Mouse (Mus musculus) spleen, adult 18-20 months (tissue): Measurements from ENCODE around the gene Osbpl10.

Experiments
- DNase-seq, 2 experiments: peaks; one replicate each; pipeline ENCODE4 v3.0.0; 2022; ENCODE audit warnings: mixed read lengths in 2 of 2

Gene Osbpl10

DNA sequence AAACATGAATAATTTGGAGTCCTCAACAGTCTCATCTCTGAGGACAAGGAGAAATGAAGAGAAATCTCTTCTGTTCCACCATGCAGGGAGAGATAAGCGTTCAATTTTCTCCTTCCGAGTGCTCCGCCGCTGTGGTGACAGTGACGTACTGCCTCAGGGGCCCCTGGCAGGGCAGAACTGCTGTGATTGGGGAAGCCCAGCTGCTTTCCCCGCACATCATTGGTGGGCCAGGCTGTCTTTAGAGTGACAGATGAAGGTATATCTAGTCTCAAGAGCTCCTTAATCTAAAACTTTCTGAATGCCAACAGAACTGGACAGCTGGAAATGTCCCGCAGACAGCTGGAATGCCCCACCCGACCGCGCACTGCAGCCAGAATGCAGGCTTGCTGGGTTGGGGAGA lies 118.1 kb downstream of the Osbpl10 start:
- DNase-seq: no peak

GRCm38 (mm10) chr9:115097340-115097739 lies 119.0 kb downstream of the Osbpl10 start:
- no peak for DNase-seq

DNA sequence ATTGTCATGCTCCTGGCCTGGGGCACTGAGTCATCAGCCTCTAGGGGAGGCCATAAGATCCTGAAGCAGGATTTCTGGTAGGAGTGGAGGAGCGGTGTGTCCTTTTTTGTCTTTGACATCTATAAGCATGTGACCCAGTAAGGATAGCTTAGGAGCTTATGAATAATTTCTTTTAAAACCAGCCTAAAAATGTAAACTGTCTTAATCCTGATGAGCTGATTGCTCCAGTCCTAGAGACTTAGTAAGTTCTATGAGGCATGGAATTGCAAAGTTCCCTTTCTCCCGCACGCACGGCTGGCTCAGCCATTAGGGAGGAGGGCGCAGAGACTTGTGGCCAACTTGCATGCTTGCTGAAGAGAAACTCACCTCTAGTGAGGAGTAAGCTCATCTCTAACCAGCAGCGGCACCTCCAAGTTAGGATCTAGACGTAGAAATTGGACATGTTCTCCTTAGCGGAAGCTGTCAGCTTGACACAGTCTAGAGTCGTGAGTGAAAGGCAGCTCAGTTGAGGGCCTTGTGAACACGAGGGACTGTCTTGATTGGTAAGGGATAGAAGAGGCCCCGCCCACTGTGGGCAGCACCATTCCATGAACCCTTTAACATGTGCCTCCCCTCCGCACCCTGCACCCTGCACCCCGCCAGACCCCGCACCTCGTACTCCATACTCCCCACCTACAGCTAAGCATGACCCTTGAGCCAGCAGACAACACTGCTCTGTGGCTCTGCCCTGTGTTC lies 122.0 kb downstream of the Osbpl10 start:
- DNase-seq: no peak

DNA sequence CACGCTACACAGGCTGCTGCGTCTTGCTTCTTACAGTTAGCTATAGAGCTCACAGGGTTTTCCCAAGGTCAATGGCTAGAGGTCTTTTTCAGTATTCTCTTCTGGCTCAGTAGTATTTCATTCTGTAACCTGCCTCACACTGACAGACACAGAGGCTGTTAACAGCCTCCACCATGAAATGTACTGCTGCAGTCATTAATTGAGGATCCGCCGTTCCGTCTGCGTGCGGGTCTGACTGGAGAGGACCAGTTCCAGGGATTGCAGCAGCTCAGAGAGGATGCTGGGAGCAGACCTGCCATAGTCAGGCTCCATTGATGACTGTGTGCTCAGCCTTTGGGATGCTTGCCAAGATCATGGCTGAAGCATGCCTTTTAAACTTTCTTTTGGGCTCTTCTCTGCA lies 129.1 kb downstream of the Osbpl10 start:
- no peak for DNase-seq

GRCm38 (mm10) chr9:115110655-115111054 lies 132.3 kb downstream of the Osbpl10 start:
- DNase-seq: no peak

GRCm38 (mm10) chr9:115117314-115117713 lies 138.9 kb downstream of the Osbpl10 start:
- DNase-seq: no peak

DNA sequence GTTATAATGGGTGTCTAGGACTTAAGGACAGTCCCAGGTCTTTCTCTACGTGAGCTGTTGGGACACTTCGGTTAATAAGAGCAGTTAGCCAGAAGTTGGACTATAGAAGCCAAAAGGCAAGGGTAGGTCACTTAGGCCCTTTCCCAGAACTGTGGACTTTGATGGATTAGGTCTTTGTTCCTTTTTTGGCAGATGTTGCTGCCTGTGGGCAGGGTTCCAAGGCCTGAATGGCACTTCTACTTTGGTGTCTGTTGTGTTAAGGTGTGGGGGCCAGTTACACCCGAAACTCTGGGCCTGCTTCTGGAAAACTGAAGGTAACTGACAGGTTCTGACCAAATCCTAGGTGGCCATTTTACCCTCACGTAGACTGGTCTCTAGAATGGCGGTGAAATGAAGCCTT lies 141.9 kb downstream of the Osbpl10 start:
- DNase-seq: no peak

GRCm38 (mm10) chr9:115120678-115121224 lies 142.4 kb downstream of the Osbpl10 start:
- DNase-seq: no peak

DNA sequence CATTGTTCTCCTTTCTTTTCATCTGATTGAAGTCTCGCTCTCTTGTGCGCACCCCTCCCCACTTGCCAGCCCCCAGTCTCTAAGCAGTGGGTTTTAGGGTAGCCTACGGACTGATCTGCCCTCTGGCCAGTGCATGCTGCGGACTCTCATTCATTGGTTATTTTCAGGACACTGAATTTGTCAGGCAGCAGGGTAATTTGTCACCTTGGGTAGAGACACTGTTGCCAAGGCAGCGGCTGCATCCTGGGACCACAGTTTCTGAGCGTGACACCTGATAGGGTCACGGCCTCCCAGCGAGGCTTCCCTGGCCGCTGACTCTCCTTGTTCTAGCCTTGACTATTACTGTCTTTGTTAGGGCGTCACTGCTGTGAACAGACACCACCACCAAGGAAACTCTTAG lies 149.0 kb downstream of the Osbpl10 start:
- DNase-seq: no peak

DNA sequence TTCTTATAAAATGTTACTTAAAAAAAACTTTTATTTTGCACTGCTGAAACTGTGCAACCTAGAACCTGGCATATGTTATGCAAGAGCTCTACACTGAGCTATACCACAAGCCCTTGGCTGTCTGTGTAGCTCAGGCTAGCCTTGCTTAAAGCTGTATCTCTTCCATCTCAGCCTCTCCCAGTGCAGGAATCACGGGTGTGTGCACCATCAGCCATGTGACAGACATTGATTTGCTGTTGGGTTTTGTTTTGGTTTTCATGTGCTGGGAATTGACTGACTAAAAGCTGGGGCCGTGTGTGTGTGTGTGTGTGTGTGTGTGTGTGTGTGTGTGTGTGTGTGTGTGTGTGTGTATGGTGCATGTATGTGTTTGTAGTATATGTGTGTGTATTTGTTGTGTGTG lies 155.6 kb downstream of the Osbpl10 start:
- DNase-seq: no peak

- DNase-seq: peak; percentile 18 to 21
Observed at GRCm38 (mm10) chr9:115134736-115135135, 156.4 kb downstream of the Osbpl10 start.

DNA sequence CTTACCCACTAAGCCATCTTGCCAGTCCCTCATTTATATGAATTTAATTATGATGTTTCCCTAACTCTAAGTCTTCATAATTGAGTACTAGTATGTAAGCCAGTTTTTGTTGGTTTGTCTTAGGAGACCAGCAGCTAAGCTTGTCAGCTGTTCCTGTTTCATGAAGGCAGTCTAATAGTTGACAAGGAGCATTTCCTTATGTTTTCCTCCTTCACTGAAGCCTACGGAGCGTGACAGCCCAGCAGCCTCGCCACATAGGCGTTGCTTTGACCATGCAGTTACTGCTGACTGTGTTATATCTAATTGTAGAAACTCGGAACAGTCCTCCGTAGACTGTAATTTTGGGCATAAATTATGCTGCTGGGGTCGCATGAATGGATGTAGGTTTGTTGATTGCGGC lies 157.0 kb downstream of the Osbpl10 start:
- no peak for DNase-seq

DNA sequence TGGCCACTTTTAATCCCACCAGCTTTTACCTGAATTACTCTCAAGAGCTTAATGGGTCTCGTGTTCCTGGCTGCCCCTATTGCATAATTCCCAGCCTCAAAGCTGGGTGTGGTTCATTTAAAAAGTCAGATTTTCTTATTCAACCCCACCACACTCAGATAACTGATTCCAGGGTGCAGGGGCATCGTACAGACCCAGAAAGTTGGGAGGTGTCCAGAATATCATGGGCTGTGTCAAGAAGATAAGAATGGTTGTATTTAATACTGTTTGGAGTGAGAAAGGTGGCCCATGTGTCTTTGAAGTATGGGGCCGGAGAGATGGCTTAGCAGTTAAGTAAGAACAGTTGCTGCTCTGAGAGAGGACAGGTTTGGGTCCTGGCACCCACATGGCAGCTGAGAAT lies 159.5 kb downstream of the Osbpl10 start:
- DNase-seq: no peak

GRCm38 (mm10) chr9:115139597-115140332 lies 161.4 kb downstream of the Osbpl10 start:
- no peak for DNase-seq

- DNase-seq: no peak
Observed at GRCm38 (mm10) chr9:115147141-115147540, 168.8 kb downstream of the Osbpl10 start.

GRCm38 (mm10) chr9:115147586-115148355 lies 169.4 kb downstream of the Osbpl10 start:
- no peak for DNase-seq

GRCm38 (mm10) chr9:115149011-115149756 lies 170.8 kb downstream of the Osbpl10 start:
- no peak for DNase-seq

DNA sequence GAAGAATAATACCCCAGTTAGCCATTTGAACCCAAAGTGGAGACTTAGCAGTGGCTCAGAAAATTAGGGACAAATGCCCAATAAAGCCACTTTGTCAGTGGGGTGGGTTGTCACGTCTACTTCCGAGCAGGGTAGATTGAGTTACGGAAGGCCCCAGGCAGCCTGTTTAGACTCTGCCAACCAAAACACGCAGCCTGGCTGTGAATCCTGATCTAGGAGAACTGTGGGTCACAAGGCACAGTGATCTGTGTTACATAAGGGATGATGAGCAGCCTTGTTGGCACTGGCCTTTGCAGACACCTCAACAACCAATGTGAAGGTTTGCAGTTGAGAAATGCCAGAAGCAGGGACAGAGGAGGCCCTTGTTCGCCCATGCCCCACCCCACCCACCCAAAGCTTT lies 183.2 kb downstream of the Osbpl10 start:
- no peak for DNase-seq

GRCm38 (mm10) chr9:115163031-115163430 lies 184.7 kb downstream of the Osbpl10 start:
- peak in 1 of 2 experiments; percentile 19 for DNase-seq

GRCm38 (mm10) chr9:115163693-115164092 lies 185.3 kb downstream of the Osbpl10 start:
- DNase-seq: no peak

DNA sequence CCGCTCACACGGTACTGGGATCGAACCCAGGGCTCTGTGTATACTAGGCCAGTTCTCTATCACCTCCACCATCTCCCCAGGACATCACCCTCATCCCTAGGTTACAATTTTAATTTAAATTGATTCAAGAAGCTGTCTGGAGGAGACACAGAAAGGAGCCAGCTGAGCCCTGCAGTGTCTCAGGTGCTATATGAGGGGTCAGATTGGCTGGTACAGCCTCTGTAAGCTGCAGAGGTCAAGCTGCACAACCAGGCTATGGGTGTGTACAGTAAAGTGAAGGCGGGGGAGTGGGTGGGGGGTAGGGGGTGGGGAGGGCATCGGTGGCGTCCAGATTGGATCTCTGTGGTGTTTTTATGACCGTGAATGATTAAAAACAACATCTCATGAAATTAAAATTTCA lies 186.0 kb downstream of the Osbpl10 start:
- no peak for DNase-seq

DNA sequence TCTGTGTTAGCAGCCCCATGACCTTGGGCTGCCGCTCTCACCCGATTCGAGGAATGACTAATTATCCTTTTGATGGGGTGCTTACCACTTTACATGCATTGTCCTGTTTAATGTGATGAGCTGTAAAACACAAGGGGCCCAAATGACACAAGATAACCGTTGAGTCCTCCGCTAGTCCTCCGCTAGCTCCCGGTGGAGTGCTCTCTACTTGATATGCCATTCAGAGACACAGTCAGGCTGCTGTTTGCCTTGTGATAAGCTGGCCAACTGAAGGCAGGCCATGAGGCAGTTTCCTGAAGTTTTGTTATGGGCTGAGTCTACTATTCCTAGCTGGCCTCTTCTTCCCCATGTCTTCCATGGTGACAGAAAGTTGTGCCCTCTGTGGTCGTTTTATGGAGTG lies 187.6 kb downstream of the Osbpl10 start:
- DNase-seq: no peak

- DNase-seq: no peak
Observed at GRCm38 (mm10) chr9:115169591-115169990, 191.2 kb downstream of the Osbpl10 start.
